Mouse (Mus musculus): Measurements from ENCODE around the gene Pde2a. TPM values are rescaled to one million over a fixed set of nuclear protein-coding genes. Genes with fewer than 3 reads are reported as not detected.

Pde2a gene
- 10 to 100 TPM; 17.6 to 22.7 TPM for total RNA-seq (2021)
- long read RNA-seq, experiment 1, partial matches to known transcripts = 19 of 20 reads
- long read RNA-seq, experiment 1, other reads (novel, unspliced or antisense) = 1 of 20 reads
- long read RNA-seq, experiment 2, partial matches to known transcripts = 8 of 15 reads
- long read RNA-seq, experiment 2, other reads (novel, unspliced or antisense) = 7 of 15 reads

- intact Hi-C loops (cut with DNase I) = no loop called here
- no peak for DNase-seq
Observed at GRCm38 (mm10) chr7:101421529-101421928, at the start of gene Pde2a. Gene Pde2a, plus strand, starts transcription at chr7:101421691.

GRCm38 (mm10) chr7:101373082-101373481, 48.4 kb upstream of the Pde2a start:
- DNase-seq = no peak
- intact Hi-C loops (cut with DNase I) = loop anchor here (2.0 kb wide), 1 partner anchor 62 kb away; no protein-coding TSS in a partner anchor

- no peak for DNase-seq
Observed at GRCm38 (mm10) chr7:101374155-101374554, 47.3 kb upstream of the Pde2a start.

GRCm38 (mm10) chr7:101376701-101377340, 44.7 kb upstream of the Pde2a start:
- intact Hi-C loops (cut with DNase I) = loop anchor here (5.0 kb wide), 1 partner anchor 315 kb away; no protein-coding TSS in a partner anchor
- DNase-seq = no peak

More at GRCm38 (mm10) chr7:101374155-101374554, 47.3 kb upstream of the Pde2a start:
- intact Hi-C loops (cut with DNase I) = no loop called here

DNA sequence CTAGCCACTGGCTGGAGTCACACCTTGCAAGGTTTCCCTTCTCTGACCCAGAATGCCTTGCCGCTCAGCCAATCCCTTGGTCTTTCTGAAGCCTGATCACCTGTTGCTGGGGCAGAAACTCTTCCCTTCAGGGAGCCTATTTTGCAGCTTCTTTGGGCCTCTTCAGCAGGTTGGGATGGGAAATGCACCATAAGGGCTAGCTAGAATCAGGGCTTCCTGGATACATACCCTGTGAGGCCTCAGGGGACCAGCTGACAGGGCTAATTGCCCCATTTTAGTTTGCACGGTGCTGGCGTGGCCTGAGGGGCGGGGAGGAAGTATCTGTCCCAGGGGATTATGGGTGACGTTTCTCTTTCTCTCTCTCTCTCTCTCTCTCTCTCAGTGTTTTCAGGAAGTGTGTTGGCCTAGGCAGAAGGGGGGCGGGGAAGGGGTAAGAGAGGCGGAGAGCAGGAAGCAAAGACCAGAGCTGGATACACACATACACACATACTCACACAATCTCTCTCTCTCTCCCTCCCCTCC, 43.7 kb upstream of the Pde2a start:
- DNase-seq = peak; percentile 49 to 71
- intact Hi-C loops (cut with DNase I) = loop anchor here (5.0 kb wide), 1 partner anchor 316 kb away; no protein-coding TSS in a partner anchor

DNA sequence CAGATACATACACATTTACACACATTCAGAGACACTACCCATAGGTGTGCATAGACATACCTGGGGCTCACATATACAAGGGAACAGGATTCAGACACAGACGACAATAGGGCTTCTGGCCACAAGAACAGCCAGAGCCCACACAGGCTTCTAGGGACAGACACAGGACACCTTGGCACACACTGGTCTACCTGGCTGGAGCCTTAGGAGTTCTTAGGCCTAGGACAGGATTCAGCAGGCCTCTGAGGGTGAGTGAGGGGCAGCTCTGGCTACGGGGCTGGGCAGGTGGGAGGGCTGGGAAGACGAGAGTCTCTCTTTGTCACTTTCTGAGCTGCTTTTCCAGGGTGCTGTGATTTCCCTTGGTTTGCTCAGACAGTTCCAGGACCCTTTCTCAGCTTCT, 43.2 kb upstream of the Pde2a start:
- DNase-seq = no peak
- intact Hi-C loops (cut with DNase I) = loop anchor here (5.0 kb wide), 1 partner anchor 316 kb away; no protein-coding TSS in a partner anchor

- DNase-seq = no peak
- intact Hi-C loops (cut with DNase I) = loop anchor here (5.0 kb wide), 1 partner anchor 317 kb away; no protein-coding TSS in a partner anchor
Observed at GRCm38 (mm10) chr7:101378796-101379465, 42.6 kb upstream of the Pde2a start.

- DNase-seq = no peak
- intact Hi-C loops (cut with DNase I) = loop anchor here (5.0 kb wide), 1 partner anchor 317 kb away; no protein-coding TSS in a partner anchor
Observed at GRCm38 (mm10) chr7:101379732-101380131, 41.8 kb upstream of the Pde2a start.

GRCm38 (mm10) chr7:101381512-101381911, 40.0 kb upstream of the Pde2a start:
- DNase-seq = no peak
- intact Hi-C loops (cut with DNase I) = no loop called here

DNA sequence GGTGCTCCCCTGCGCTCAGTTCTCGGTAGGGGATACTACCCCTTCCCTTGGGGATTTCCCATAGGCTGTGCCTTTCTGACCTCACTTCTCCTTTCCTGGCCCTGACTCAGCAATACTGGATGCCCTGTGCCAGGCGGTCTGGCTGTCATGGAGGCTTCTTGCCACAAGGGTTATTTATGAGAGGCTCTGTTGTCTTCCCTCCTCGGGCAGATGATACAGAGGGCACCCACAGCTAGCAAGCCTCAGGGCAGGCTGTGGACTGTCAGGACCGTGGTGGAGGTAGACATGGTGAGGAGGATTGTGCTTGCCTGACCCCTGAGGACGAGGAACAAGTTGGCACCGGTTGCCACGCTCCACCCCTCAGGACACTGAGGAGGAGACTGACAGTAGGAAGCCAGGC, 39.1 kb upstream of the Pde2a start:
- peak in 1 of 2 experiments; percentile 39 for DNase-seq
- intact Hi-C loops (cut with DNase I) = no loop called here

DNA sequence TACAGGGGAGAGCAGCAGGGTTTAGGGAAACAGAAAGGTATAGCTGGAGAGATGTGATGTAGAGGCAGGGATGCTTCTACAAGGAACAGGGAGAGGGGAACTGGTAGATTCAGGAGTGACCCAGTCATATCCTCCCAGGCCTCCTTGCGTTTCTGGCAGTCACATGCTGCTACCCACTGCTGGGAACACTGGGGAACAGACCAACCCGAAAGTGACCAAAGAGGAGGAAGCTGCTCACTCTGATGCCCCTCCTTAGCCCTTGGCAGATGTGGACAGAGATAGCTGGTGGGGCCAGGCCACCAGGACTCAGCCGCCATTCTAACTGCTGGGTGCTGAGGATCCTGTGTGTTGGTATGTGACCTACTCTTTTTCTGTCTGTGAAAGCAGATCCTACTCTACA, 37.7 kb upstream of the Pde2a start:
- intact Hi-C loops (cut with DNase I) = no loop called here
- no peak for DNase-seq

DNA sequence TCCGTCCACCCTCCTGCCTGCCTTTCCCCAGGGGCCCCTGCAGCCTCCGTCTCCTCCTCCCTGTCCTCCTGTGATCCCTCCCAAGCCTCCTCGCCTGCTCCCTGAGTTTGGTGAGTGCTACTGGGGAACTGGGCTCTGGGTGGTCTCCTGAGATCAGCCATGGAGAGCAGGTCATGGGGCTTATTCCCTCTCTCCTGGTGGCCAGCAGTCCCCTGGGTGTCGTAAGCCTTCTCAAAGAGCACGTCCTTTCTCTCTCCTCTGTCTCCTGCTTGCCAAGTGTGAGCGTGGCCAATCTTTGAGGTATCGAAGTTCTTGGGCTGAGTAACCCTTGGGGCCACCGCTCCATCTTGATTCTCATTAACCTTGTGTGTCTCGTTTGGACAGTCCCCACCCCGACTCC, 36.6 kb upstream of the Pde2a start:
- intact Hi-C loops (cut with DNase I) = loop anchor here (1.0 kb wide), 1 partner anchor 19 kb away; no protein-coding TSS in a partner anchor
- DNase-seq = no peak

- intact Hi-C loops (cut with DNase I) = loop anchor here (1.0 kb wide), 1 partner anchor 19 kb away; no protein-coding TSS in a partner anchor
- DNase-seq = no peak
Observed at GRCm38 (mm10) chr7:101385331-101385733, 36.2 kb upstream of the Pde2a start.

DNA sequence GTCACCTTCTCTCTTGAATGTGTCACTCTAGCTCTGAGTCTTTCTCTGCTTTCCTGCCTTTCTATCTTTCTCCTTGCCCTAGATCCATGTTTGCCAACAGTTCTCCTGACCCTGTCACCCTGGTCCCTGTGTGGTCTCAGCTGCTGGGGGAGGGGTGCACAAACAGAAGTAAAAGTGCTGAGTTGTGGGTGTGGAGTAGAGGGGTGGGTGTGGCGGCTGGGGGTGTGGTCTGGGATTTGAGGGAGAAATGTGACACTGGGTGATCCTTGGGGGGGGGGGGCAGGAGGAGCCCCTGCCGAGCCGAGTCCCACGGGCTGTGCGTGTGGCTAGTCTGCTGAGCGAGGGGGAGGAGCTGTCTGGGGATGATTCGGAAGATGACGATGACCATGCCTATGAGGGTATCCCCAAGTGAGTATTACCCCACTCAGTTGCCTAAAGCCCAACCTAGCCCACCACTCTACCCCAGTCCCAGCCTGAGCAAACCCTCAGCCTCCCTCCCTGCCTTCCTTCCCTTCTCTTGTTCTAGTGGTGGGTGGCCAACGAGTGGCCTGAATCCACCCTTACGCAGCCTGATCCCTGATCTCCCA, 35.5 kb upstream of the Pde2a start:
- no peak for DNase-seq
- intact Hi-C loops (cut with DNase I) = loop anchor here (1.0 kb wide), 1 partner anchor 18 kb away; no protein-coding TSS in a partner anchor

DNA sequence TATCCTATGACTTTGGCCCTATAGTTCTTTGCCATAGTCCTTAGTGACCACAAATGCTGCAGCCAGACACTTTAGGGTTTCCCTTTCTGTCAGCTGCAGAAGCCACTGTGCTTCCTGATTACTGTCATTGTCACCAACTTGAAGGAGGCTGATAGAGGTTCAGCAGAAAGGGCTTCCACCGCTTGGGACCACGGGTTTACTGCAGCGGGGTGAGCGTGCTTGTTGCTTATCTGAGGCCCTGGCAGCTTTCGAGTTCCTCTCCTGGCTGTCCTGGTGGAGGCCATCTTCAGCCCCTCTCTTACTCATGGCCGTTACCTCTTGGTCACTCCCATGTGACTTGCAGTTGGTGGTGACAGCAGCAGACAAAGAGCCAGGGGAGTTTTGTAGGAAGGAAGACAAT, 32.2 kb upstream of the Pde2a start:
- DNase-seq = no peak
- intact Hi-C loops (cut with DNase I) = no loop called here

DNA sequence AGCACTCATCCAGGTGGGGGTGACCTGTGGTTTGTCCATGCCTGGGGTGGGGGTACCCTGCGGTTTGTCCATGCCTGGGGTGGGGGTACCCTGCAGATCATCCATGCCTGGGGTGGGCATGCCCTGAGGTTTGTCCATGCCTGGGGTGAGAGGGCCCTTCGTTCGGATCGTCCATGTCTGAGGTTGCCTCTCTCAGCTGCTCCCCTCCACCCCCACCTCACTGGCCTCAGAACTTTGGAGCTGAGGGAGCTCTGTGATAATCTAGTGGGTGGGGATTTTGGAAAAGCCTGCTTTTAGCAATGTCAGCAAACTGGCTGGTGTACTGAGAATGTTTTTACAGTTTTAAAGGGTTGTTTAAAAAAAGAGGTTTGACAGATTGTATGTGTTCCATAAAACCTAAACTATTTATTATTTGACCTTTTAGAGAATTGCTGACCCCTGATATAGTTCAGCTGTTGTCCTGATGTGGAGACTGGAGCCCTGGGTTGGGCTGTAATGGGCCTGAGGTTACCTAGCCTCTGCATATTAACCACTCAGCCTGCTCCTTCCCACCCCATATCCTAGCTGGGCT, 29.5 kb upstream of the Pde2a start:
- intact Hi-C loops (cut with DNase I) = no loop called here
- DNase-seq = no peak

- no peak for DNase-seq
- intact Hi-C loops (cut with DNase I) = no loop called here
Observed at GRCm38 (mm10) chr7:101393015-101393414, 28.5 kb upstream of the Pde2a start.

DNA sequence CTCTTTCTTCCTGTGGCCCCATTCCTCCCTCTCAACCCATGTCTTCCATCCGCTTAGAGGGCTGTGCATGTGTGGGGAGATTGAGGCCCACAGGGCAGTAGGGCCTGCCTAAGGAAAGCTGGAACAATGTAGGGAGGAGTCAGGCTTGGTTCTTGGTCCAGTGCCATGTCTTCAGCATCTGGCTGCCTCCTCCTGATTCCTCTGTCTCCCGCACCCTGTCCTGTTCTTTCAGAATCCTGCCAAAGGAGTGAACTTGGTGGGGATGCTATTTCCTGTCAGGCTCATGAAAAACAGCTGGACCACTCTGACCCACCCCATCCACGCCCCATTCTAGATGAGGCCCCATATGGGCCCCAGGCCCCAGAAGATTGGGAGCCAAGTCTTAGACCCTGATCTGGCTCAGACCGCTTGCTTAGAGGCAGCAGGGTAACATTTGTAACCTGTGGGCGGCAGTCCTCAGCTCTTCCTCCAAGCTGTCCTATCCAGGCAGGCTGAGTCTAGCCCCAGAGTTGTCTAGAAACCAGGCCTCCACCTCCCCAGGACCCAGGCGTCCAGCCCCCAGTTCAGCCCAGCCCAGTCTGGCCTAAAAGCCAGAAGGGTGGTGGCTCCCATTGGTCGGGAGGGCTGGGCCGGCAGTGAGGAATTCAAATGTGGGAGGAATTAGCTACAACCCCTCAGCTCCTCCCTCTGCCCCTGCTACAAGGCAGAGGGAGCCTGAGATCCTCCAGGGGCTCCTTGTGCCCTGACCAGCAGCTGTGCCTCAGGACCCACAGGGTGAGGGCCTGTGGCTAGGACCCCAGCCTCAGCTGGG, 27.6 kb upstream of the Pde2a start:
- intact Hi-C loops (cut with DNase I) = no loop called here

DNA sequence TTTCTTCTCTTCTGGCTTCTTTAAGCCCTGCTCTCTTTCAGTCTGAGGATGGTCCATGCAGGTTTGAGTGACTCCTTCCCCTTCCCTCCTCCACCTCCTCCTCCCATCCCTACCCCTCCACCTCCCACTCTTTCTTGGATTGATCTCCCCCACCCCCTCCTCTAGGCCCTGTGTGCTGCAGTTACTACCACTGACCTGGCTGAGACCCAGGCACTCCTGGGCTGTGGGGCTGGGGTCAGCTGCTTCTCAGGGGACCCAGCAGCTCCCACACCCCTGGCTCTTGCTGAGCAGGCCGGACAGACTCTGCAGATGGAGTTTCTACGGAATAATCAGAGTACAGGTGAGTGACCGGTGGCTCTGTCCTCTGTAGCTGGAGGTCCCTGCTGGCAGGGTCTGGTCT, 26.9 kb upstream of the Pde2a start:
- intact Hi-C loops (cut with DNase I) = no loop called here
- DNase-seq = no peak

More for the DNA sequence above, 27.6 kb upstream of the Pde2a start:
- DNase-seq = peak; percentile 58 to 82

Measured in gastrocnemius, postnatal 36 days (tissue).